8 mouse cellular contexts compared by ENCODE assay signal in the genomic region with DNA sequence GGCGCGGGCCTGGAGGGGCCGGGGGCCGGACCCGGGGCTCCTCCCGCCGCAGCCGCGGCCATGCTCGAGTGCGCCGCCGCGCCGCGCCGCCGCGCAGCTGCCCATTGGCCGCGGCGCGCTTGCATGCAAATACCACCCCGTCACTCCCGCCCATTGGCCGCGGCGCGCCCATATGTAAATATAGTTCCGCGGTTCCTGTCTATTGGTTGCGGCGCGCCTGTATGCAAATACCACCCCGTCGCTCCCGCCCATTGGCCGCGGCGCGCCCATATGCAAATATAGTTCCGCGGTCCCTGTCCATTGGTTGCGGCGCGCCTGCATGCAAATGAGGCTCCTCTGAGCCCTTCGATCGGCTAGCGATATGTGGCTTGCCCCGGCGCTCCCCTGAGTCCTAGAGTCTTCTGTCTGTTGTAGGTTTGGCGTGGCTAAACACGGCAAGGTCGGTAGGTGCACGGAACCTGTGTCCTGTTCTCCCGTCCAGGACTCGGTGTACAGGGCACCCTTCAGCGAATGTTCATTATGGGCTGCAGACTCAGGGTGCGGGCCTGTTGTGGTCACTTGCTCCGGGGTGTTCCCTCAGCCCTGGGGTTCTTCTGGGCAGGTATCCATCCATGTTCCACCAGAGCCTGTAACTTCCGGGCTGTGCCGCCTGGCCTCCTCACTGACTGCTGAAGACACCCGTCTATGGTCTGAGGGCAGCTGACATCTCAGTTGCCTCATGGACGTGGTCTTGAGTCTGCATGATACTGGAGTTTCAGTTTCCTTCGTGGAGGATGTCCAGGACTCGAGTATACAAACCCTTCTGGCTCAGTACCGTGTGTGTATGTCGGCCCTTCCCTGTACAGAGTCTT. TPM values are rescaled to one million over a fixed set of nuclear protein-coding genes. Genes with fewer than 3 reads are reported as not detected.
DNase-seq lines count a peak whose midpoint lies in the region; ATAC-seq and TF ChIP-seq lines count a peak whose summit lies in the region.

Gene Cables2, minus strand, starts transcription at position 103 of the 851 bp plus-strand sequence.

- H3K36me3 ChIP-seq in E14TG2a.4 (ENCODE audit: insufficient read depth, low read length): peaks cover 32% of the 10 kb centered on the region
- no peaks in the 10 kb centered on the region for H3K36me3 ChIP-seq in forebrain, embryonic 12.5 days (replicated peaks)
- H3K36me3 ChIP-seq in heart, postnatal 0 days (replicated peaks; ENCODE audit: control insufficient read depth, insufficient read depth, low read length): peaks cover 8% of the 10 kb centered on the region; the same call in 1 of the 2 replicates
- no peaks in the 10 kb centered on the region for H3K36me3 ChIP-seq in liver, embryonic 16.5 days (ENCODE audit: control insufficient read depth, insufficient read depth)
- H3K36me3 ChIP-seq in neural tube, embryonic 13.5 days: 0 out of 2 replicates have a peak, but pooled peaks cover 8% of the 10 kb centered on the region
- no peaks in the 10 kb centered on the region for H3K36me3 ChIP-seq in testis, adult 2 months (ENCODE audit: control insufficient read depth, insufficient read depth, low read length)

- peaks cover 28% of the 10 kb centered on the region for H3K27me3 ChIP-seq in E14TG2a.4 (ENCODE audit: insufficient read depth, low read length)
- peaks cover 16% of the 10 kb centered on the region for H3K27me3 ChIP-seq in forebrain, embryonic 12.5 days
- H3K27me3 ChIP-seq in heart, postnatal 0 days (ENCODE audit: control insufficient read depth, insufficient read depth, low read length): no peaks in the 10 kb centered on the region; the same call in 1 of the 2 replicates
- H3K27me3 ChIP-seq in liver, embryonic 16.5 days (ENCODE audit: control insufficient read depth, insufficient read depth, low read depth, low read length): no peaks in the 10 kb centered on the region
- H3K27me3 ChIP-seq in neural tube, embryonic 13.5 days: peaks cover 15% of the 10 kb centered on the region
- no peaks in the 10 kb centered on the region for H3K27me3 ChIP-seq in testis, adult 2 months (ENCODE audit: control insufficient read depth, insufficient read depth, low read length)

- H3K4me2 ChIP-seq in forebrain, embryonic 12.5 days: peak within 1 kb of the TSS; percentile 96
- H3K4me2 ChIP-seq in heart, postnatal 0 days (ENCODE audit: low read depth, low read length): peak within 1 kb of the TSS; percentile 95
- H3K4me2 ChIP-seq in liver, embryonic 16.5 days (ENCODE audit: low read depth, low read length): peak within 1 kb of the TSS; percentile 96
- peak within 1 kb of the TSS; percentile 90 for H3K4me2 ChIP-seq in neural tube, embryonic 13.5 days

- H3K9me3 ChIP-seq in E14TG2a.4 (ENCODE audit: low read length): no peaks in the 10 kb centered on the region
- no peaks in the 10 kb centered on the region for H3K9me3 ChIP-seq in forebrain, embryonic 12.5 days
- H3K9me3 ChIP-seq in heart, postnatal 0 days (replicated peaks; ENCODE audit: control insufficient read depth, low read length): no peaks in the 10 kb centered on the region
- no peaks in the 10 kb centered on the region for H3K9me3 ChIP-seq in liver, embryonic 16.5 days (replicated peaks; ENCODE audit: control insufficient read depth, low read length)
- H3K9me3 ChIP-seq in neural tube, embryonic 13.5 days: no peaks in the 10 kb centered on the region

- peaks cover 58% of the 10 kb centered on the region for H3K4me1 ChIP-seq in E14TG2a.4 (replicated peaks; ENCODE audit: low read depth, low read length)
- H3K4me1 ChIP-seq in forebrain, embryonic 12.5 days: peaks cover 33% of the 10 kb centered on the region
- peaks cover 9% of the 10 kb centered on the region; the same call in 1 of the 2 replicates for H3K4me1 ChIP-seq in heart, postnatal 0 days (ENCODE audit: control insufficient read depth, insufficient read depth)
- H3K4me1 ChIP-seq in liver, embryonic 16.5 days (ENCODE audit: control insufficient read depth, low read depth, low read length): peaks cover 37% of the 10 kb centered on the region
- peaks cover 44% of the 10 kb centered on the region for H3K4me1 ChIP-seq in neural tube, embryonic 13.5 days (replicated peaks)
- H3K4me1 ChIP-seq in testis, adult 2 months (ENCODE audit: control insufficient read depth, insufficient read depth, low read length): peaks cover 9% of the 10 kb centered on the region

- peak within 1 kb of the TSS; percentile 86 for H3K4me3 ChIP-seq in E14TG2a.4 (replicated peaks; ENCODE audit: low read length)
- peak within 1 kb of the TSS; percentile 93 for H3K4me3 ChIP-seq in forebrain, embryonic 12.5 days (replicated peaks)
- H3K4me3 ChIP-seq in heart, postnatal 0 days (ENCODE audit: low read depth, low read length): peak within 1 kb of the TSS; percentile 87
- H3K4me3 ChIP-seq in liver, embryonic 16.5 days (ENCODE audit: low read depth, low read length): peak within 1 kb of the TSS; percentile 78
- peak within 1 kb of the TSS; percentile 88 for H3K4me3 ChIP-seq in neural tube, embryonic 13.5 days
- peak within 1 kb of the TSS; percentile 85 for H3K4me3 ChIP-seq in testis, adult 2 months (ENCODE audit: control insufficient read depth, low read depth, low read length)

- peak; percentile 96 for ATAC-seq in forebrain, embryonic 12.5 days (ENCODE audit: low FRiP score)
- peak; percentile 93 for ATAC-seq in heart, postnatal 0 days (ENCODE audit: insufficient read depth, low read depth)
- ATAC-seq in liver, embryonic 16.5 days (ENCODE audit: low read depth): peak; percentile 94
- ATAC-seq in neural tube, embryonic 13.5 days (ENCODE audit: low read depth): peak; percentile 95

- H3K27ac ChIP-seq in forebrain, embryonic 12.5 days: peak within 1 kb of the TSS; percentile 68
- peak within 1 kb of the TSS; percentile 75 for H3K27ac ChIP-seq in heart, postnatal 0 days (ENCODE audit: low read depth)
- peak within 1 kb of the TSS; percentile 31; the same call in 1 of the 2 replicates for H3K27ac ChIP-seq in liver, embryonic 16.5 days (ENCODE audit: low read length)
- peak within 1 kb of the TSS; percentile 71 for H3K27ac ChIP-seq in neural tube, embryonic 13.5 days (replicated peaks)
- peak within 1 kb of the TSS; percentile 73 for H3K27ac ChIP-seq in testis, adult 2 months (ENCODE audit: control insufficient read depth, insufficient read depth, low read depth, low read length)

- peak; percentile 96 for DNase-seq in c-Kit-positive CD71-positive TER-119-positive erythroid progenitor cells, embryonic 14.5 days (ENCODE audit: low spot score)
- peak; percentile 99 for DNase-seq in heart, postnatal 0 days (ENCODE audit: low spot score)
- peak; percentile 93 to 97 for DNase-seq in kidney, postnatal 4 days

- TF ChIP-seq EP300 in heart, postnatal 0 days (IDR thresholded peaks at IDR 0.05; ENCODE audit: low read depth): no peak

- TF ChIP-seq CTCF in E14TG2a.4 (conservative IDR thresholded peaks at IDR 0.05; ENCODE audit: low read length): no peak
- no peak for TF ChIP-seq CTCF in heart, postnatal 0 days (IDR thresholded peaks at IDR 0.05; ENCODE audit: low read depth)
- no peak for TF ChIP-seq CTCF in testis, adult 2 months (IDR thresholded peaks at IDR 0.05; ENCODE audit: control insufficient read depth, insufficient read depth, insufficient replicate concordance, low read depth, low read length)

- peak; percentile 27; the same call in 1 of the 2 replicates for TF ChIP-seq POLR2A in testis, adult 2 months (IDR thresholded peaks at IDR 0.05; ENCODE audit: control insufficient read depth, low read depth, low read length)

- 7% methylated on average over 67 of the region's 68 CpGs for WGBS in forebrain, embryonic 12.5 days
- 6% methylated on average over 52 of the region's 68 CpGs for WGBS in heart, postnatal 0 days
- 4% methylated on average over 68 of the region's 68 CpGs for WGBS in liver, embryonic 16.5 days (ENCODE audit: insufficient replicate concordance)
- 6% methylated on average over 66 of the region's 68 CpGs for WGBS in neural tube, embryonic 13.5 days

- peak within 1 kb of the TSS; percentile 98 for H3K9ac ChIP-seq in forebrain, embryonic 12.5 days
- peak within 1 kb of the TSS; percentile 86 for H3K9ac ChIP-seq in heart, postnatal 0 days (replicated peaks; ENCODE audit: low read depth, low read length)
- peak within 1 kb of the TSS; percentile 82 for H3K9ac ChIP-seq in liver, embryonic 16.5 days (ENCODE audit: low read depth, low read length)
- H3K9ac ChIP-seq in neural tube, embryonic 13.5 days: peak within 1 kb of the TSS; percentile 98

RNA-seq across cellular contexts. Expression of gene Cables2, which starts in this region (rescaled TPM):
- polyA plus RNA-seq in forebrain, embryonic 12.5 days (2016; fragmentation: Nextera tagmentation; extraction: Ambion mirVana): 17.7 and 20.8 TPM in 2 replicates
- 14.6 and 15.3 TPM in 2 replicates for total RNA-seq in heart, postnatal 0 days (2014; rRNA removed; ENCODE audit: low replicate concordance)
- 6.2 and 6.5 TPM in 2 replicates for polyA plus RNA-seq in heart, postnatal 0 days (2015; fragmentation: Nextera tagmentation; extraction: Ambion mirVana)
- 1.3 and 1.7 TPM in 2 replicates for polyA plus RNA-seq in liver, embryonic 16.5 days (2015; fragmentation: Nextera tagmentation; extraction: Ambion mirVana)
- 22.0 and 23.9 TPM in 2 replicates for polyA plus RNA-seq in neural tube, embryonic 13.5 days (2015; fragmentation: Nextera tagmentation; extraction: Ambion mirVana)
- 23.9 and 24.2 TPM in 2 replicates for polyA plus RNA-seq in testis, adult 2 months (2012; rRNA removed)

Comparison
In these comparisons a context has a peak if more than half of its experiments do, and no peak if none do; other contexts are left out.
1. Peak in every context shown above with its lines: DNase-seq, ATAC-seq, H3K4me3 ChIP-seq and H3K27ac ChIP-seq.